Mouse (Mus musculus): ENCODE data around the gene Fam193a. TPM values are rescaled to one million over a fixed set of nuclear protein-coding genes. Genes with fewer than 3 reads are reported as not detected.

Gene Fam193a
- polyA plus RNA-seq, 1 experiment from 2014 or later = 10.3 TPM

DNA sequence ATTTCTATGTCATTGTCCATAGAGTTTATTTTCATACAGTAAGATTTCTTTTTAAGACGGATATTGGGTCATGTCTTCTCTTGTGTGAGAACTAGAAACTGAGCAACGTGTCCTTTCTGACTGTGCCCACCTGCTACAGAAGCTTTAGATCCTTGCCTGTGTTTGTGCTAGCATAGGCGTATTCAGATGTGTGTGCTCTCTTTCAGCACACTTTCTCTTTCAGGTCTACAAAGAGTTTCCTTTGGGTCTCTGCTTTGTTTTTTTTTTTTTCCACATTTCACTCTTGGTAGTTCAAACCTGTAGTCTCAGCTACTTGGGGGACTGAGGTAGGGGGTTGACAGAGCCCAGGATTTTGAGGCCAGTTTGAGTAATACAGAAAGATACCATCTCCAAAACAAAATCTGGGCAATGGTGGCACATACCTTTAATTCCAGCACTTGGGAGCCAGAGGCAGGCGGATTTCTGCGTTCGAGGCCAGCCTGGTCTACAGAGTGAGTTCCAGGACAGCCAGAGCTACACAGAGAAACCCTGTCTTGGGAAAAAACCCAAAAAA lies 37.7 kb downstream of the Fam193a start:
- WGBS = 87% methylated on average over 6 of the region's 6 CpGs
- H3K4me1 ChIP-seq (ENCODE audit: control insufficient read depth in 2 of 2, insufficient read depth in 2 of 2, low read length in 2 of 2) = peaks cover 4 to 41% of the 10 kb centered on the region in 2 experiments
- H3K4me3 ChIP-seq (ENCODE audit: control insufficient read depth in 1 of 2, insufficient read depth in 1 of 2, low read depth in 1 of 2, low read length in 2 of 2) = no peak overlapping the region
- no peaks in the 10 kb centered on the region for H3K9me3 ChIP-seq (ENCODE audit: control insufficient read depth, low read length)
- H3K27ac ChIP-seq (replicated peaks in 1 of 2; ENCODE audit: control insufficient read depth in 1 of 2, insufficient read depth in 1 of 2, low read depth in 2 of 2, low read length in 2 of 2) = no peak overlapping the region
- H3K9ac ChIP-seq (ENCODE audit: low read length) = no peak overlapping the region
- H3K36me3 ChIP-seq (ENCODE audit: control insufficient read depth, insufficient read depth, low read length) = peaks cover 2% of the 10 kb centered on the region; the same call in 1 of the 2 replicates
- no peak overlapping the region for H3K4me2 ChIP-seq (ENCODE audit: low read length)
- H3K27me3 ChIP-seq (ENCODE audit: control insufficient read depth, insufficient read depth, low read length) = no peaks in the 10 kb centered on the region
- no peak for ATAC-seq (ENCODE audit: insufficient number of reproducible peaks, insufficient read depth, low FRiP score, low read depth)

DNA sequence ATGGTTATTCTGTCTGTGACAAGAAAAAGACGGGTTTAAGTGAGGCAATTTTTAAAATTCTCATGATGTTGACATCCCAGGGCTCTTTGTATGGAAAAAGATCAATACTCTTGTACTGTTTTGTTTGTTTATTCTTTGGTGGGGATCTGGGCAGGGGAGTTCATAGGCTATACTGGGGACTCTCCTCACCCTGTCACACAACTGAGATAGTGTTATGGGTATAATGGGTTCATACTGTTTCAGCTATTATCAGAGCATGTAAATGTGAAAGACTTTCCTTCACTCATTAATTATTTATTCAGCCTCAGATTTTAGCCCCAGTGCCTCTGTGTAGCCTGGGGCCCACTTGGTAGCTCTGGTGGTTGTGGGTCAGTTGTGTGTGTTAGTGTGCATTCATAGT lies 39.3 kb downstream of the Fam193a start:
- no peak overlapping the region for H3K4me2 ChIP-seq (ENCODE audit: low read length)
- H3K27me3 ChIP-seq (ENCODE audit: control insufficient read depth, insufficient read depth, low read length) = no peaks in the 10 kb centered on the region
- no peak for ATAC-seq (ENCODE audit: insufficient number of reproducible peaks, insufficient read depth, low FRiP score, low read depth)
- H3K36me3 ChIP-seq (ENCODE audit: control insufficient read depth, insufficient read depth, low read length) = peaks cover 3% of the 10 kb centered on the region; the same call in 1 of the 2 replicates
- no peak overlapping the region for H3K27ac ChIP-seq (replicated peaks in 1 of 2; ENCODE audit: control insufficient read depth in 1 of 2, insufficient read depth in 1 of 2, low read depth in 2 of 2, low read length in 2 of 2)
- no peak overlapping the region for H3K9ac ChIP-seq (ENCODE audit: low read length)
- H3K9me3 ChIP-seq (ENCODE audit: control insufficient read depth, low read length) = no peaks in the 10 kb centered on the region
- no peak overlapping the region for H3K4me3 ChIP-seq (ENCODE audit: control insufficient read depth in 1 of 2, insufficient read depth in 1 of 2, low read depth in 1 of 2, low read length in 2 of 2)
- peaks cover 4 to 28% of the 10 kb centered on the region in 2 experiments for H3K4me1 ChIP-seq (ENCODE audit: control insufficient read depth in 2 of 2, insufficient read depth in 2 of 2, low read length in 2 of 2)
- WGBS = 78% methylated on average over 1 of the region's 1 CpGs

DNA sequence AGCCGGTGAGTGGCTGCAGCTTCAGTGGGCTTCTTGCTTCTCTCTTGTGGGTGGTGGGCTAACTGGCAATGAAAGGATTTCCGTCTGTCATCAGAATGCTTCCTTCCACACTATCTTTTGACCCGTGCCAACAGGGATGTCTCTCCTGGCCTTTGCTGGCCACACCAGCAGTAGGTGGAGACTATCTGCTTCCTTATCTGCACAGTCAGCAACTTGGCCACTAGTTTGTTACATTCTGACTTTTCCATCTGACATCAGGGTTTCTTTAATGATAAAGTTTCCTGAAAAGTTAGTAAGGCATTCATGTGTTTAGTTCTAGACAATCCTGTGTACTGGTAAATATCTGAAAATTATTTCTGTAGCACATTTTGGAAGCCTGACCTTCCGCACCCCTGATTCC lies 41.1 kb downstream of the Fam193a start:
- Histone ChIP-seq H3K4me3 (ENCODE audit: control insufficient read depth in 1 of 2, insufficient read depth in 1 of 2, low read depth in 1 of 2, low read length in 2 of 2) (no peak overlapping the region), H3K9ac (ENCODE audit: low read length) (no peak overlapping the region), H3K27ac (replicated peaks in 1 of 2; ENCODE audit: control insufficient read depth in 1 of 2, insufficient read depth in 1 of 2, low read depth in 2 of 2, low read length in 2 of 2) (0 out of 4 replicates have a peak overlapping the region, but pooled peaks of 1 of the 2 experiments have one; percentile 11), H3K4me1 (ENCODE audit: control insufficient read depth in 2 of 2, insufficient read depth in 2 of 2, low read length in 2 of 2) (peaks cover 4 to 26% of the 10 kb centered on the region in 2 experiments), H3K27me3 (ENCODE audit: control insufficient read depth, insufficient read depth, low read length) (no peaks in the 10 kb centered on the region), H3K36me3 (ENCODE audit: control insufficient read depth, insufficient read depth, low read length) (peaks cover 3% of the 10 kb centered on the region; the same call in 1 of the 2 replicates), H3K4me2 (ENCODE audit: low read length) (0 out of 2 replicates have a peak overlapping the region, but pooled peaks have one; percentile 2), H3K9me3 (ENCODE audit: control insufficient read depth, low read length) (no peaks in the 10 kb centered on the region)
- no peak for ATAC-seq (ENCODE audit: insufficient number of reproducible peaks, insufficient read depth, low FRiP score, low read depth)
- WGBS = 30% methylated on average over 4 of the region's 4 CpGs

DNA sequence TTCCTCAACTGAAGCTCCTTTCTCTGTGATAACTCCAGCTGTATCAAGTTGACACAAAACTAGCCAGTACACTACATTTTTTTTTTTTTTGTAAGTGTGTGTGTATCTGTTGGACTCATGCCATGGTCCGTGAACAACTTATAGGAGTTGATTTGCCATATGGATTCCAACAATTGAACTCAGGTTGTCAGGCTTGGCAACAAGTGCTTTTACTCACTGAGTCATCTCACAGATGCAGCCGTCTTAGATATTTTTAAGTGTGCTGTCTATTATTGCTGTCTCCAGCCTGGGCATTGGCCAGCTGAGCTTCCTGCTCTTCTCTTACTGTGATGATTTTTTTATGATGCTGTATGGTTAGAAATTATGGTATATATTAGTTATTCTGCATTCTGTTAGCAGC lies 44.2 kb downstream of the Fam193a start:
- peaks cover 3% of the 10 kb centered on the region; the same call in 1 of the 2 replicates for H3K36me3 ChIP-seq (ENCODE audit: control insufficient read depth, insufficient read depth, low read length)
- no peak overlapping the region for H3K4me2 ChIP-seq (ENCODE audit: low read length)
- no peaks in the 10 kb centered on the region for H3K9me3 ChIP-seq (ENCODE audit: control insufficient read depth, low read length)
- H3K27me3 ChIP-seq (ENCODE audit: control insufficient read depth, insufficient read depth, low read length) = no peaks in the 10 kb centered on the region
- H3K4me1 ChIP-seq (ENCODE audit: control insufficient read depth in 2 of 2, insufficient read depth in 2 of 2, low read length in 2 of 2) = peaks cover 4 to 23% of the 10 kb centered on the region in 2 experiments
- WGBS = 36% methylated on average over 2 of the region's 2 CpGs
- no peak overlapping the region for H3K4me3 ChIP-seq (ENCODE audit: control insufficient read depth in 1 of 2, insufficient read depth in 1 of 2, low read depth in 1 of 2, low read length in 2 of 2)
- ATAC-seq (ENCODE audit: insufficient number of reproducible peaks, insufficient read depth, low FRiP score, low read depth) = no peak
- no peak overlapping the region for H3K27ac ChIP-seq (replicated peaks in 1 of 2; ENCODE audit: control insufficient read depth in 1 of 2, insufficient read depth in 1 of 2, low read depth in 2 of 2, low read length in 2 of 2)
- no peak overlapping the region for H3K9ac ChIP-seq (ENCODE audit: low read length)

DNA sequence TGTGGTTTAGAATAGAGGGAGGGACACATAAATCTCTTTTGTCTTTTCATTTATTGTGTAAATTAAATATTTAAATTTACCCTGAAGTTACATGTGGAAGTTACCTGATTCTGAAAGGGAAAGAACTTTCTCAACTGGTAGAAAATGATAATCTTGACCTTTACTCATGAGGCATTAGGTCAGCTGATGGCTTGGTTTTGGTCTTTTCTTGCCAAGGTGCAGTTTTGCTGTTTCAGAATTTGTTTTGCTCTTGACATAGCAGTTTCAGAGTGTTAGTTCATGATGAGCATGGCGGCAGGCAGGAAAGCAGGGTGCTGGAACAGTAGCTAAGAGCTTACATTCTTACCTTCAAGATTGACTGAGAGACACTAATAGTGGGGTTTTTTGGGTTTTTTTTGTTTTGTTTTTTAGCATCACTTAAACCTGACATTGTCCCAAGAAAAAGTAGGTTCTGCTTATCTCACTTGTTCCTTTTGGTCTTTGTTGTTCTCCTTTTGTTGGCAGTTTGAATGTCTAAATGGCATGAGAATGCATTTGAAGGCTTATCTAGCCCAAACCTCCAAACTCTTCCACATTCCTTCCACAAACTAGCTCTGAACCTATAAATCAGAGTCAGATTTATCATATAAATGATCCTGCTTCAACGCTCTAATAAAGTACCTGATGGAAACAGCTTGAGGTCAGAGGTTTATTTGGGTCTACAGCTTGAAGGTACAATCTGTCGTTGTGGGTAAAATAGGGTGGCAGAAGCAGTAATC lies 47.7 kb downstream of the Fam193a start:
- Histone ChIP-seq H3K36me3 (ENCODE audit: control insufficient read depth, insufficient read depth, low read length) (peaks cover 28% of the 10 kb centered on the region), H3K4me2 (ENCODE audit: low read length) (no peak overlapping the region), H3K9ac (ENCODE audit: low read length) (no peak overlapping the region), H3K4me3 (ENCODE audit: control insufficient read depth in 1 of 2, insufficient read depth in 1 of 2, low read depth in 1 of 2, low read length in 2 of 2) (no peak overlapping the region), H3K4me1 (ENCODE audit: control insufficient read depth in 2 of 2, insufficient read depth in 2 of 2, low read length in 2 of 2) (peaks cover 0 to 4% of the 10 kb centered on the region in 2 experiments; a peak in 2 of 4 replicates), H3K27ac (replicated peaks in 1 of 2; ENCODE audit: control insufficient read depth in 1 of 2, insufficient read depth in 1 of 2, low read depth in 2 of 2, low read length in 2 of 2) (no peak overlapping the region), H3K27me3 (ENCODE audit: control insufficient read depth, insufficient read depth, low read length) (no peaks in the 10 kb centered on the region), H3K9me3 (ENCODE audit: control insufficient read depth, low read length) (no peaks in the 10 kb centered on the region)
- ATAC-seq (ENCODE audit: insufficient number of reproducible peaks, insufficient read depth, low FRiP score, low read depth) = no peak
- WGBS = 88% methylated on average over 3 of the region's 3 CpGs

DNA sequence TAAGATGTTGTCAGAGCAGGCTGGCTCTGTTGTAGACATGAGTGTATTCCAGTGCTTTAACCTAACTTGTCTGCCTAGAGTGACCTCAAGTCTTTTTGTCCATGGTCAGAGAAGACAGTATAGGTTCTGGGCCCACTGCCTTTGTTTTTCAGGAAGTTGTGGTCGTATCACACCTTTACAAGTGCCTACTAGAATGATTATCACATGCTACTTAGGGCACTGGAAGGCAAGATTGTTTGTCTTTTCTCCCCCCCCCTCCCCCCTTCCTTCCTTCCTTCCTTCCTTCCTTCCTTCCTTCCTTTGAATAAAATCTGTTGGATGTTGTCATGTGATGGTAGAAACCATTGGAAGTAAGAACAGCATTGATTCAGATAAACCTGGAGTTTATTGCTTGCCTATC lies 49.5 kb downstream of the Fam193a start:
- WGBS = 66% methylated on average over 1 of the region's 1 CpGs
- no peak overlapping the region for H3K27ac ChIP-seq (replicated peaks in 1 of 2; ENCODE audit: control insufficient read depth in 1 of 2, insufficient read depth in 1 of 2, low read depth in 2 of 2, low read length in 2 of 2)
- H3K4me1 ChIP-seq (ENCODE audit: control insufficient read depth in 2 of 2, insufficient read depth in 2 of 2, low read length in 2 of 2) = peaks cover 0 to 4% of the 10 kb centered on the region in 2 experiments; a peak in 2 of 4 replicates
- H3K4me3 ChIP-seq (ENCODE audit: control insufficient read depth in 1 of 2, insufficient read depth in 1 of 2, low read depth in 1 of 2, low read length in 2 of 2) = no peak overlapping the region
- H3K36me3 ChIP-seq (ENCODE audit: control insufficient read depth, insufficient read depth, low read length) = peaks cover 28% of the 10 kb centered on the region
- H3K4me2 ChIP-seq (ENCODE audit: low read length) = no peak overlapping the region
- H3K9ac ChIP-seq (ENCODE audit: low read length) = no peak overlapping the region
- H3K9me3 ChIP-seq (ENCODE audit: control insufficient read depth, low read length) = no peaks in the 10 kb centered on the region
- no peaks in the 10 kb centered on the region for H3K27me3 ChIP-seq (ENCODE audit: control insufficient read depth, insufficient read depth, low read length)
- ATAC-seq (ENCODE audit: insufficient number of reproducible peaks, insufficient read depth, low FRiP score, low read depth) = no peak

DNA sequence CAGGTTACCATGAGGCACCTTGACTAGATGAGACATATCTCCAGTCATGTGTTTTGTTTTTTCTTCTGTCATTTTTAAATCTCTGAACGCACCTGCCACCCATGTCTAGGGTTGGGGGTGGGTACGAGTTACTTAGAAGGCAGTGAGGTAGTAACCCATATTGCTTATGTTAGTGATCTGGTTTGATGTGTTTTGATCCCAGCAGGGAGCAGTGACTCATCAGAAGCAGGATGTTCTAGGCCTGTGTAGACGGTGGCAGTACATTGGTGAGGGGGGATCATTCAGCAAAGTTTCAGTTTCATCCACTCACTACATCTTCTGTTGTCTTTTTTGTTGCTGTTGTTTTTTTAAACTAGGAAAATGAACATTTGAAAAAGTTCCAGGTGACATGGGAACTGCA lies 61.0 kb downstream of the Fam193a start:
- Histone ChIP-seq H3K27ac (replicated peaks in 1 of 2; ENCODE audit: control insufficient read depth in 1 of 2, insufficient read depth in 1 of 2, low read depth in 2 of 2, low read length in 2 of 2) (no peak overlapping the region), H3K9ac (ENCODE audit: low read length) (no peak overlapping the region), H3K36me3 (ENCODE audit: control insufficient read depth, insufficient read depth, low read length) (peaks cover 94% of the 10 kb centered on the region), H3K4me1 (ENCODE audit: control insufficient read depth in 2 of 2, insufficient read depth in 2 of 2, low read length in 2 of 2) (no peaks in the 10 kb centered on the region), H3K27me3 (ENCODE audit: control insufficient read depth, insufficient read depth, low read length) (no peaks in the 10 kb centered on the region), H3K4me3 (ENCODE audit: control insufficient read depth in 1 of 2, insufficient read depth in 1 of 2, low read depth in 1 of 2, low read length in 2 of 2) (no peak overlapping the region), H3K4me2 (ENCODE audit: low read length) (no peak overlapping the region), H3K9me3 (ENCODE audit: control insufficient read depth, low read length) (no peaks in the 10 kb centered on the region)
- ATAC-seq (ENCODE audit: insufficient number of reproducible peaks, insufficient read depth, low FRiP score, low read depth) = no peak
- WGBS = 83% methylated on average over 3 of the region's 3 CpGs

Data from heart, embryonic 14.5 days (tissue).